10 mouse cellular contexts compared by ENCODE assay signal in genomic region chr12:3548582-3549211, GRCm38 (mm10). TPM values are rescaled to one million over a fixed set of nuclear protein-coding genes. Genes with fewer than 3 reads are reported as not detected.
DNase-seq lines count a peak whose midpoint lies in the region; ATAC-seq and TF ChIP-seq lines count a peak whose summit lies in the region.
"Had no signal": no experiment of that assay in that cellular context is flagged by ENCODE, and none has a peak within 500 bp of the region (broad histone marks: within the 10 kb centered on the region; RNA-seq: fewer than 3 reads in every experiment).

No protein-coding gene starts in this region.

- no peak for TF ChIP-seq POLR2A in thymus, adult 2 months (IDR thresholded peaks at IDR 0.05; ENCODE audit: control insufficient read depth, extremely low read depth, insufficient read depth, low read length, poor library complexity)

- no peaks in the 10 kb centered on the region for H3K36me3 ChIP-seq in thymus, adult 2 months (ENCODE audit: control insufficient read depth, insufficient read depth, low read length)
- H3K36me3 ChIP-seq: lung, embryonic 15.5 days had no signal

- WGBS in thymus, adult 2 months = 9% methylated on average over 5 of the region's 5 CpGs

- no peak overlapping the region for H3K27ac ChIP-seq in thymus, adult 2 months (ENCODE audit: control insufficient read depth, insufficient read depth, low read length)
- peak overlapping the region; percentile 87 for H3K27ac ChIP-seq in left cerebral cortex, adult 2 months
- H3K27ac ChIP-seq: lung, embryonic 15.5 days had no signal

- peak; percentile 88 for ATAC-seq in frontal cortex, adult (ENCODE audit: low TSS enrichment)

- H3K4me1 ChIP-seq in thymus, adult 2 months (replicated peaks; ENCODE audit: control insufficient read depth, insufficient read depth, low read length) = peaks cover 28% of the 10 kb centered on the region

- no peak overlapping the region for H3K4me3 ChIP-seq in thymus, adult 2 months (ENCODE audit: control insufficient read depth, insufficient read depth, low read length)
- H3K4me3 ChIP-seq in left cerebral cortex, adult 2 months = no peak overlapping the region
- H3K4me3 ChIP-seq: lung, embryonic 15.5 days had no signal

- no peaks in the 10 kb centered on the region for H3K27me3 ChIP-seq in thymus, adult 2 months (ENCODE audit: control insufficient read depth, insufficient read depth, low read length)
- H3K27me3 ChIP-seq: lung, embryonic 15.5 days had no signal

- no peak for DNase-seq in frontal cortex, postnatal 10 days (ENCODE audit: low spot score in 2 of 2)
- peak; percentile 30 for DNase-seq in thymus, adult 2 months
- DNase-seq in thymus, adult 18-20 months = no peak
- peak; percentile 34 to 48 for DNase-seq in left cerebral cortex, adult 2 months (ENCODE audit: extremely low spot score in 1 of 2, low spot score in 2 of 2)
- peak; percentile 34 for DNase-seq in thymus, postnatal 4 days
- DNase-seq in testis, postnatal 14 days (ENCODE audit: low spot score) = no peak
- DNase-seq in ovary, postnatal 14 days (ENCODE audit: low spot score) = no peak
- DNase-seq: embryo, embryonic 11 days had no signal

- intact Hi-C loops in left cerebral cortex, adult 2 months (cut with DNase I) = loop anchor here (2.0 kb wide), 1 partner anchor 20 kb away; no protein-coding TSS in a partner anchor

- TF ChIP-seq CTCF in thymus, adult 2 months (IDR thresholded peaks at IDR 0.05; ENCODE audit: borderline replicate concordance, control insufficient read depth, extremely low read depth, insufficient read depth, low read length, poor library complexity) = no peak
- TF ChIP-seq CTCF in left cerebral cortex, adult 2 months (IDR thresholded peaks at IDR 0.05) = no peak

RNA-seq across cellular contexts. Expression of gene Dtnb, which starts 23.5 kb away (rescaled TPM):
- polyA plus RNA-seq in thymus, adult 2 months (2012; rRNA removed) = 60.7 and 60.8 TPM in 2 replicates
- 100 to 1,000 TPM; 106 to 115 TPM for total RNA-seq in left cerebral cortex, adult 2 months (2021)

Comparison
In these comparisons a context has a peak if more than half of its experiments do, and no peak if none do; other contexts are left out.
1. DNase-seq: peak in thymus, adult 2 months (single experiment), left cerebral cortex, adult 2 months (2 of 2) and thymus, postnatal 4 days (single experiment); none in frontal cortex, postnatal 10 days (0 of 2), thymus, adult 18-20 months (0 of 2), testis, postnatal 14 days (single experiment) and ovary, postnatal 14 days (single experiment).